Mouse (Mus musculus) heart, embryonic 11.5 days (tissue): Measurements from ENCODE around the gene Timp3. TPM values are rescaled to one million over a fixed set of nuclear protein-coding genes. Genes with fewer than 3 reads are reported as not detected.

Experiments
- ATAC-seq: fragments of 200-750 bp; cut with Nextera tagmentation; replicated peaks from 2 replicates; pipeline ENCODE4 v1.8.0; 2017; ENCODE audit warnings: moderate library complexity; ENCODE audit not compliant: insufficient number of reproducible peaks, low FRiP score, low TSS enrichment
- H3K27ac ChIP-seq: fragments of 300-500 bp; sonication (generic); 2 replicates; pipeline ENCODE4 v1.5.1; 2014; ENCODE audit warnings: mild to moderate bottlenecking, low read depth, low read length
- H3K27me3 ChIP-seq: fragments of 300-500 bp; sonication (generic); 2 replicates; pipeline ENCODE4 v1.6.1; 2014; ENCODE audit warnings: mild to moderate bottlenecking, low read length, mixed read lengths; ENCODE audit not compliant: control insufficient read depth, insufficient read depth
- H3K36me3 ChIP-seq: fragments of 300-500 bp; sonication (generic); 2 replicates; pipeline ENCODE4 v1.6.1; 2014; ENCODE audit warnings: mild to moderate bottlenecking, low read length, moderate library complexity, mixed read lengths; ENCODE audit not compliant: control insufficient read depth, insufficient read depth
- H3K4me1 ChIP-seq: fragments of 300-500 bp; sonication (generic); 2 replicates; pipeline ENCODE4 v1.6.1; 2014; ENCODE audit warnings: low read length; ENCODE audit not compliant: control insufficient read depth, insufficient read depth
- H3K4me2 ChIP-seq: fragments of 300-500 bp; sonication (generic); 2 replicates; pipeline ENCODE4 v1.6.1; 2014; ENCODE audit warnings: mild to moderate bottlenecking, moderate library complexity
- H3K4me3 ChIP-seq: fragments of 300-500 bp; sonication (generic); 2 replicates; pipeline ENCODE4 v1.5.1; 2014; ENCODE audit warnings: low read depth, low read length
- H3K9ac ChIP-seq: fragments of 300-500 bp; sonication (generic); 2 replicates; pipeline ENCODE4 v1.6.1; 2014; ENCODE audit warnings: mild to moderate bottlenecking, low read depth, low read length, moderate library complexity
- H3K9me3 ChIP-seq: fragments of 300-500 bp; sonication (generic); replicated peaks from 2 replicates; pipeline ENCODE4 v1.6.1; 2016; ENCODE audit warnings: low read length; ENCODE audit not compliant: control insufficient read depth
- WGBS: fragments of 180-500 bp; shearing (Covaris S2); extraction: QIAGEN DNeasy Blood & Tissue Kit; methylation state at CpG from one replicate; pipeline ENCODE4 v1.1.7; 2014; ENCODE audit not compliant: insufficient replicate concordance; 5-methylcytosine and 5-hydroxymethylcytosine counted together
- polyA plus RNA-seq: library from polyadenylated mRNA; unstranded; fragments of >200 nt; fragmentation: Nextera tagmentation; extraction: Ambion mirVana; gene quantifications from 2 replicates; pipeline ENCODE4 v1.2.1, GENCODE M21; 2014

Gene Timp3
- polyA plus RNA-seq, 1 experiment from 2014 or later, result 56.6 TPM

GRCm38 (mm10) chr10:86381150-86381921 lies 81.2 kb downstream of the Timp3 start:
- Histone ChIP-seq H3K4me1 (peaks cover 11% of the 10 kb centered on the region), H3K9ac (no peak overlapping the region), H3K27ac (no peak overlapping the region), H3K9me3 (no peaks in the 10 kb centered on the region), H3K27me3 (no peaks in the 10 kb centered on the region), H3K4me2 (no peak overlapping the region), H3K36me3 (no peaks in the 10 kb centered on the region), H3K4me3 (no peak overlapping the region)
- ATAC-seq, result no peak
- 37% methylated on average over 9 of the region's 9 CpGs for WGBS

DNA sequence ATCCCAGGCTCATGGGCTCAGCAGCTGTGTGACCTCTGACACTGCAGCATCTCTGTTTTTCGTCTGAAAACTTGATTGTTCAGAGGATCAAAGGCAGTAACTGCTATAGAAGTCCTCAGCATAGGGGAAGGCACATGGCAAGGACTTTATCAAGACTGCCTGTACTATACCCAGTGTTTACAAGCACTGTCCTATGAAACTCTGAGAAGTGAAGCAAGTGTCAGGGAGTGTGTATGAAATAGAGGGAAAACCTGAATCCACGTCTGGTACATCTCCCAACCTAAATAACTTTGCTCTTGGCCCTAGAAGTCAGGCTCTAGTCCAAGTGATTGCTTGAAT lies 81.7 kb downstream of the Timp3 start:
- WGBS, result 34% methylated on average over 2 of the region's 2 CpGs
- H3K4me3 ChIP-seq, result no peak overlapping the region
- ATAC-seq, result no peak

DNA sequence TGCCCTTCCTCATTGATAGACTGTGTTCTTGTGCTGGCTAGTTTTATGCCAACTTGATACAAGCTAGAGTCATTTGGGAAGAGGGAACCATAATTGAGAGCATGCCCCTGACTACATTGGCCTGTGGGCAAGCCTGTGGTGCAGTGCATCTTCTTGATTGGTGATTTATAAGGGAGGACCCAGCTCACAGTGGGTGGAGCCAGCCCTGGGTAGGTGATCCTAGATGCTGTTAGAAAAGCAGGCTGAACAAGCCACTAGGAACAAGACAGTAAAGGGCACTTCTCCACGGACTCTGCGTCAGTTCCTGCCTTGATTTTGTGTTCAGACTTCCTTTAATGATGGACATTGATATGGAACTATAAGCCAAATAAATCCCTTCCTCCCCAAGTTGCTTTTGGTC lies 84.5 kb downstream of the Timp3 start:
- 86% methylated on average over 2 of the region's 2 CpGs for WGBS
- Histone ChIP-seq H3K4me3 (no peak overlapping the region), H3K4me2 (no peak overlapping the region), H3K27ac (no peak overlapping the region), H3K4me1 (peaks cover 16% of the 10 kb centered on the region), H3K27me3 (no peaks in the 10 kb centered on the region), H3K9ac (no peak overlapping the region), H3K9me3 (no peaks in the 10 kb centered on the region), H3K36me3 (no peaks in the 10 kb centered on the region)
- no peak for ATAC-seq

More for the DNA sequence above, 81.7 kb downstream of the Timp3 start:
- Histone ChIP-seq H3K4me1 (peaks cover 11% of the 10 kb centered on the region), H3K9me3 (no peaks in the 10 kb centered on the region), H3K36me3 (no peaks in the 10 kb centered on the region), H3K4me2 (no peak overlapping the region), H3K27me3 (no peaks in the 10 kb centered on the region), H3K9ac (no peak overlapping the region), H3K27ac (no peak overlapping the region)

DNA sequence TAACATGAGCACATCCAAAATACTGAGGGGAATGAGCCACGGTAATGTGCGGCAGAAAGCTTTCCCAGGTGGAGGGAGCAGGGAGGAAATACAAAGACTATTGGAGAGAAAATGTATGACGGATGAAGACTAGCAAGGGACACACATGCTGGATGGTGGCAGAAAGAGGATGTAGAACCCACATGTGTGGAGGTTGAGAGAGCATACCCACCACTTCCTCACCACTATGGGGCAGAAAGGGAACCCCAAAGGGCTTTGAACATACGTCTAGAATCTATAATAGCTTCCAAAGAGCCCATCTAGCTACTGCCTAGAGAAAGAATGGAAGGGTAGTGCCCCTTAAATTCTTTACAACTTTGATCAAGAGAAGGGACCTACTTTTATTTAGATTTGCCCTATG lies 85.5 kb downstream of the Timp3 start:
- H3K9me3 ChIP-seq, result no peaks in the 10 kb centered on the region
- WGBS, result 72% methylated on average over 4 of the region's 4 CpGs
- H3K9ac ChIP-seq, result no peak overlapping the region
- H3K27me3 ChIP-seq, result no peaks in the 10 kb centered on the region
- H3K4me2 ChIP-seq, result no peak overlapping the region
- ATAC-seq, result no peak
- no peak overlapping the region for H3K27ac ChIP-seq
- H3K4me3 ChIP-seq, result no peak overlapping the region
- no peaks in the 10 kb centered on the region for H3K36me3 ChIP-seq
- peaks cover 14% of the 10 kb centered on the region for H3K4me1 ChIP-seq

DNA sequence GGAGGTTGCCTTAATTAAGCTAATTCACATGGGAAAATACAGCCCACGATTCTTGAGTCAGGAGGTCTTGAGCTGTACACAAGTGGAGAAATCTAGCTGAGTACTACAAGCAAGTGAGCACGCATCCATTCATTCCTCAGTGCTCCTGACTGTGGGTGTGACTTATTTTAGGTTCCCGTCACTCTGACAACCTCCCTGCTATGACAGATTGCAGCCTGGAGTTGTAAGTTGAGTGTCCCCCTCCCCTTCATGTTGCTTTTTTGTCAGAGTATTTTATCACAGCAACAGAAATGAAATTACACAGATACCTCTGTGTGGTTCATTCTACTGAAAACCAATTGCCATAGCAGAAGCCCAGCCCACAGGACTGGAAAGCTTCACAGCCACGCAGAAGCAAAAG lies 86.1 kb downstream of the Timp3 start:
- Histone ChIP-seq H3K4me1 (peaks cover 9% of the 10 kb centered on the region), H3K9ac (no peak overlapping the region), H3K9me3 (no peaks in the 10 kb centered on the region), H3K36me3 (no peaks in the 10 kb centered on the region), H3K4me3 (no peak overlapping the region), H3K27ac (no peak overlapping the region), H3K4me2 (no peak overlapping the region), H3K27me3 (no peaks in the 10 kb centered on the region)
- 59% methylated on average over 4 of the region's 4 CpGs for WGBS
- no peak for ATAC-seq

DNA sequence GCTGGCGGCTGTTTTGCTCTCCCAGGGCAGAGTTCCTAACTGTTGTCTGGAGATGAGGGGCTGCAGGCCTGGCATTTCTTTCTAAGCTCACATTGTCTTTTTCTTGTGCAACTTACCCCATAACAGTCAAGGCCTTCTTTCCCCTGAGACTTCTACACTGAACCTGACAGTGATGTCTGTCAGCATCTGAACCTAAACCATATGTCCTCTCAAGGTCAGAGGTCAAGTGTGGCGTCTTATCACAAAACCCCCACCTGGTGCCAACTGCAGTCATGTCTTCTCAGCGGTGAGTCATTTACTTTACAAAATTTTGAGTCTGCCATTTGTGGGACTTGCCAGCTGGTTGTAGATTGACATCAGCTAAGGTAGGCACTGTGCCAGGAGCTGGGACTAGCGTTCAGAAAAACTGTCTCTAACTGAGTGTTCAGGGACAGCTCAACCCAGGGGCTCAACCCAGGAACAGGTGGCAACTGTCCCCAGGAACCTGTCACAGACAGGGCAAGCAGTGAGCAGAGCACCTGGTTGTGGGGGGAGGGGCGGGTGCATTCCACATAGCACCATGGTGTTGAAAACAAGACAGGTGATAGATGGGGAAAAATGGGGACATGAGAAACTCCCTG lies 87.8 kb downstream of the Timp3 start:
- H3K36me3 ChIP-seq, result no peaks in the 10 kb centered on the region
- H3K4me2 ChIP-seq, result no peak overlapping the region
- no peak overlapping the region for H3K27ac ChIP-seq
- no peak overlapping the region for H3K9ac ChIP-seq
- 48% methylated on average over 5 of the region's 5 CpGs for WGBS
- H3K4me1 ChIP-seq, result peaks cover 5% of the 10 kb centered on the region
- no peak overlapping the region for H3K4me3 ChIP-seq
- no peak; the same call in 1 of the 2 replicates for ATAC-seq
- no peaks in the 10 kb centered on the region for H3K27me3 ChIP-seq
- no peaks in the 10 kb centered on the region for H3K9me3 ChIP-seq

GRCm38 (mm10) chr10:86388803-86389202 lies 88.6 kb downstream of the Timp3 start:
- no peaks in the 10 kb centered on the region for H3K9me3 ChIP-seq
- H3K27ac ChIP-seq, result no peak overlapping the region
- no peak for ATAC-seq
- H3K4me1 ChIP-seq, result peaks cover 5% of the 10 kb centered on the region
- H3K4me3 ChIP-seq, result no peak overlapping the region
- H3K36me3 ChIP-seq, result no peaks in the 10 kb centered on the region
- 71% methylated on average over 6 of the region's 6 CpGs for WGBS
- H3K27me3 ChIP-seq, result no peaks in the 10 kb centered on the region
- no peak overlapping the region for H3K9ac ChIP-seq
- H3K4me2 ChIP-seq, result no peak overlapping the region

DNA sequence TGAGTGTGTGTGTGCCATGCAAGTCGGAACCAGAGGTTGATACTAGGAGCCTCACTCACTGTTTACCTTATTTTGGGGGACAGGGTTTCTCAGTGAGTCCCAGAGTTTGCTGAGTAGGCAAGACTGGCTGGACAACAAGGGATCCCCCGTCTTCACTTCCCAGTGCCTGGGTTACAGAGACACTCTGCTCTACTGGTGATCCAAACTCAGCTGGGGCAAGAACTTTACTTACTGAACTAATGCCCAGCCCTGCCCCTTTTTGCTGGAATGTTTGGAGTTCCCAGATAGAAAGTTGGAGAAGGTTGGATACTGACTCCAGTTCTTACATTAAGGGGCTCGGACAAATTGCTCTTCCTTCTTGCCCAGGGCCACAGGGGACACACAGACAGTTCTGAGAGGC lies 89.2 kb downstream of the Timp3 start:
- Histone ChIP-seq H3K4me2 (no peak overlapping the region), H3K27me3 (no peaks in the 10 kb centered on the region), H3K4me3 (no peak overlapping the region), H3K9me3 (no peaks in the 10 kb centered on the region), H3K36me3 (no peaks in the 10 kb centered on the region), H3K27ac (no peak overlapping the region), H3K4me1 (peaks cover 5% of the 10 kb centered on the region), H3K9ac (no peak overlapping the region)
- no peak for ATAC-seq
- WGBS, result 79% methylated on average over 3 of the region's 3 CpGs

DNA sequence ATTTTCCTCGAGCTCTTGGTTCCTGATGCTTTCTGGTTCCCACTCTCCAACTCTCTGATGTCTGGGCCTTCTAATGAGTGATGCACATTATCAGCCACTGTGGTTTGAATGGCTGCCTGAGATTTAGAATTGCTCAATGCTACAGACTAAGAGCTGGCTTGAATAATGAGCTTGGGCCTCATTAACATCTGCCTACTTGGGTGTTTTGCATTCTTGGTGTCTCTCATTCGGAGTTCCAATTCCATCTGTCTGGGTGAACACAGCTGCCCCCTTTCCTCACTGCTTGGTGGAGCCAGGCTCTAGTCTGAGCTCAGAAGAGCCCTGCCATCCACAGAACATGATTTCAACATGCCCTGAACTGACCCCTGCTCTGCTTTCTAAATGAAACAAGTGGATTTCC lies 89.7 kb downstream of the Timp3 start:
- no peak overlapping the region for H3K27ac ChIP-seq
- no peaks in the 10 kb centered on the region for H3K27me3 ChIP-seq
- H3K9ac ChIP-seq, result no peak overlapping the region
- H3K9me3 ChIP-seq, result no peaks in the 10 kb centered on the region
- H3K4me2 ChIP-seq, result no peak overlapping the region
- H3K4me1 ChIP-seq, result peaks cover 5% of the 10 kb centered on the region
- 57% methylated on average over 2 of the region's 2 CpGs for WGBS
- H3K36me3 ChIP-seq, result no peaks in the 10 kb centered on the region
- H3K4me3 ChIP-seq, result no peak overlapping the region
- no peak for ATAC-seq
